Mouse (Mus musculus) cerebellum, postnatal 14 days (tissue): ENCODE measurements around the gene Dcaf4.

Experiments
- DNase-seq, 2 experiments: peaks; one replicate each; pipeline ENCODE4 v3.0.0; 2021; ENCODE audit warnings: mixed read lengths in 2 of 2

Dcaf4 gene

DNA sequence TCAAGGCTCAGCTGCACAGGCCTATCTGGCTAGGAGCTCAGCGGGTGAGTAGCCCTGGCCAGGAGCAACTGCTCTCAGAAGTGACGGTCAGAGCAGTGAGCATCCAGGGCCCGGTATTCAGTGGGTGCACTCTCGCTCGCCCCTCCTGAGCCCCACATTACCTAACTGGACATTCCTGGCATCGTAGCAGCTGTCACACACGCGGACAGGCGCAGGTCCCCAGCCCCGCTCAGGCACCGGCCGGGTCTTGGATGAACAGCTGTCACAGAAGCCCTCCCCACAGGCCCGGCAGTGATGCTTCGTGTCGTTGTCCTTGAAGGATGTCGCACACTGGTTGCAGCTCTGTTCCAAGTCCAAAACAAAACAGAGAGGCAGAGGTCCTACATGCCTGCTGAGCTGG is 31.0 kb downstream of the Dcaf4 start:
- no peak for DNase-seq

DNA sequence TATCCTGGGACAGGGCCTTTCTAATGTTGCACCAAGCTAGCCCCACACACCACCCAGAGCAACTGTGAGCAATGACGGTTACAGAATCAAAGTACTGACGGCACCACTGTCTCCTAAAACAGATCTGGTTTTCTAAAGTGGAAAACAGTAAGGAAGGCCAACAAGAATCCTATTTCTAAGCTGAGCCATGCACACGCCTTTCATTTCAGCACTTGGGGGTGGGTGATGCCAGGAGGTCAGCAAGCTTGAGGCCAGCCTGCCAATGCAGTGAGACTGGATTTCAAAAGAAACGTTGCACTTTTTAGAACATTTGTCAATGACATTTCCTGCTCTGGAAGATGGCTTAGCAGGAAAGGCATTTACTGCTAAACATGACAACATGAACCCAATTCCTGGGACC is 33.5 kb downstream of the Dcaf4 start:
- DNase-seq = no peak

DNA sequence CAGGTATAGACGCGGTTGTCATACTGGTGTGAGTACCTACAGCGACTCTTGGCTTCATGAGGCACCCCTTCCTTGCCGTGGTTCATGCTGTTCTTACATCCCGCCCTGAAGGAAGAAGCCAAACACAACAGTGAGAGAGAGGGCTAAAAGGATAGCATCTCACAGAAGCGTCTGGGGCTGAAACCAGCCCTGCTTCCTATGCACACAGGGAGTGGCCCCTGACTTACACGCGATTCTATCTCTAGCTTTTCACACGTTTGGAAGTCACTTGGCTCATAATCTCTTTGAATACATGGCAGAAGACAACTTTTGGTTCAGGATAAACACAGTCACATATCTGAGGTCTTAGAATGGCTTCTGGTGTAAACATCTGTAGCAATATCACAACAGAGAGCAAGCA is 35.3 kb downstream of the Dcaf4 start:
- no peak for DNase-seq

DNA sequence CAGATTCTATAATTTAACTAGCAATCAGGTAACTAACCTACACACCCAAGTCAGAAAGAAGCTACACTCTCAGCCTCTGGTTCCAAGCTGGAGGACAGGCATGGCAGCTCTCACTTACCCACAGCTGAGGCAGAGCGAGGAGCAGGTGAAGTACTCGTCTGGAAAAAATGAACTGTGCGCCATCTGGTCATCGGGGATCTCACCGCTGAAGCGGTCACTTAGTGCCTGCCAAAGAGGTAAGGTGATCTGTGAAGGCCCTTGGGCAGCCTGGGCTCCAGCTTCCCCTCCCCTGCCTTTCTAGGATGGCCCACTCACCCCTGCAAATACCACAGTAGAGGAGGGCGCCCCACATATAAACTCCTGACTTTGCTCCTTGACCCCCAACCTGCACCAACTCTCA is 38.2 kb downstream of the Dcaf4 start:
- peak; percentile 22 to 31 for DNase-seq

DNA sequence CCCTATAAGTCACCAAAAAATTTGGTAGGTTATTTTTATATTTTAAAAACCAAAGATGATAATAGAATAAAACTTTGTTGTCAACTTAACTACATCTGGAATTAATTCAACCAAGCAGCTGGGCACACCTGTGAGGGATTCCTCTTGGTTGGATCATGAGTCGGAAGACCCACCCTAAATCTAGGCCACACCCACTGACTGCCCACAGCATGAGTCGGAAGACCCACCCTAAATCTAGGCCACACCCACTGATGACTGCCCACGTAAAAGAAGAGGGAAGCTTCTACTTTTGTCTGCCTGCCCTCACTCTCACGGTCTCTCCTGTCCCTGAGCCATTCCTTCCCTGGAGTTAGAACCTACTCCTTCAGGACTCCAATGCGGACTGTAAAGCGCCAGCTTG is 39.9 kb downstream of the Dcaf4 start:
- DNase-seq = no peak

DNA sequence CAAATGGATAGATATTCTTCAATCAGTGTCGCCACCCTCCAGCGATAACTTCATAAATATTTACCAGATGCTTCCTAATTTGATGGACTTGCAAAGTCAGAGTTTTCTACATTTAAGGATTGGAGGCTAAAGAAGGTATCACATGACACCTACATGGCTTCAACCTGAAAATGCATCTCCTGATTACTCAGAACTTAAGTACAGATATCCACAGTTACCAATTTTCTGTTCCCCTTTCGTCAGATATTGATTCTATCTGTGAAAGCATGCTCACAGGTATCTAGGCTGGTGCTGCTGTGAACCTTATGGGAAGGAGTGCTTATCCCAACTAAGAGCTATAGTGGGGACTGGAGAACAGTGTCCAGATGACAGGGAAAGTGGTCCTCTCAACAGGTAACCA is 42.3 kb downstream of the Dcaf4 start:
- no peak for DNase-seq

DNA sequence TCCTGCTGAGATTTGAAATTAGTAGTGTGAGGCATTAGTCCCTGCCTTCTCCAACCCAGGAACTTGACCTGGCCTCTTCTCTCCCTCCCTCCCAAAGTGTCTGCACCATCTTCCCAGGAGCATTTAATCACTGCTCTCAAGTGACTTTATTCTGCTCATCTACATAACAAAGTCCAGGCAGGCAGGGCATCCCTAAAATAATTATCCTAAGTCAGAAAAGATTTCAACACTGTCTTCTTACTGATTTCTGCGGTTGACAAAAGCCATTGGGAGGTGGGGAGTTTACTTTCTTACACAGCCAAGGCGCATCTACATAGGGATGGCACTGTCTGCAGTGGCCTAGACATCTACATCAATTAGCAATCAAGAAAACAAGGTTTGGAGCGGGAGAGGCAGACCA is 49.6 kb downstream of the Dcaf4 start:
- no peak for DNase-seq

DNA sequence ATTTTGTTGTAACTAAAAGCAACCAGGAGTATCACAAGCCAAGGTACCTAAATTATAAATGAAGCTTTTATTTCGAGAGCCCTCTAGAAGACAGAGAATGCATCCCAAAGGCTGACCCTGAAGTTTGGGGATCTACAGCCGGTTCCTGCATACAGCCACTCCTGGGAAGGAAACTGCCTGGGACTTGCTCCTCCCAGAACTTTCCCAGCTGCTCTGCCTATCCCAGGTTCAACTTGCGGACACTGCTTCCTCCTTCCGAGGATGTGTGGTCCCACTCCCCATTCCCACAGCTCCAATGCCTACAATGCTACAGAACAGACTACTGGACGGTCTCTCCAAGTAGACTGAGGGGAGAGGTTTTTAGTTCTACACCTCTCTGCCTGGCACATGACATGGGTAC is 52.5 kb downstream of the Dcaf4 start:
- no peak for DNase-seq

DNA sequence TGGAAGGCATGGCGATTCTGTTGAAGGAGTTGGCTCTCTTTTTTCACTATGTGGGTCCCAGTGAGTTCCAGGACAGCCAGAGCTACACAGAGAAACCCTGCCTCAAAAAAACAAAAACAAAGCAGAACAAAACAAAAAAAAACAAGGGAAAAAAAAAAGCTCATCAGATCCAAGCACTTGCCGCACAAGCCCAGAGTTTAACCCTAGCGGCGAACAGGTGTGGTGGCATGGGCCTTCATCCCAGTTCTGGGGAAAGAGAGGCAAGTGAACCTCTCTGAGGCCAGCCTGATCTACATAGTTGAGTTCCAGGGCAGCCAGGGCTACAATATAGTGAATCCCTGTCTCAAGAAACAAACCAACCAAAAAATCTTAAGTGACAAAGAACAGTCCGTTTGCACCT is 57.2 kb downstream of the Dcaf4 start:
- DNase-seq = no peak

DNA sequence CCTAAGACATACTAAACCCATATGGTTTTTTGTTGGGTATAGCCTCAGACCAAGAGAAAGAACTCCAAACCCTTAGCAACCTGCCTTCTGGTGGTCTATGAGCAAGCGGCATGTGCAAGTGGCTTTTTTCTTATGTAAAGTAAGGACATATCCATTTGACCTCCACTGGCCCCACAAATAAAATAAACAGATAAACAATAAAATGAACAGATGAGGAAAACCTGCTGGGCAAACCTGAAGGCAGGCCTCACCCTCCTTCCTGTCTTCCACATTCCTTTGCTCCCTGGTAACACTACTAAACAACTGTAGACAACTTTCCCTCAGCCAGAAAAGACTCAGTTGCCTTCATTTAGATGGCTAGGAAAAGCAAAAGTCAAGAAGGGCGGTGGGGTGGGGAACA is 58.1 kb downstream of the Dcaf4 start:
- DNase-seq = no peak

DNA sequence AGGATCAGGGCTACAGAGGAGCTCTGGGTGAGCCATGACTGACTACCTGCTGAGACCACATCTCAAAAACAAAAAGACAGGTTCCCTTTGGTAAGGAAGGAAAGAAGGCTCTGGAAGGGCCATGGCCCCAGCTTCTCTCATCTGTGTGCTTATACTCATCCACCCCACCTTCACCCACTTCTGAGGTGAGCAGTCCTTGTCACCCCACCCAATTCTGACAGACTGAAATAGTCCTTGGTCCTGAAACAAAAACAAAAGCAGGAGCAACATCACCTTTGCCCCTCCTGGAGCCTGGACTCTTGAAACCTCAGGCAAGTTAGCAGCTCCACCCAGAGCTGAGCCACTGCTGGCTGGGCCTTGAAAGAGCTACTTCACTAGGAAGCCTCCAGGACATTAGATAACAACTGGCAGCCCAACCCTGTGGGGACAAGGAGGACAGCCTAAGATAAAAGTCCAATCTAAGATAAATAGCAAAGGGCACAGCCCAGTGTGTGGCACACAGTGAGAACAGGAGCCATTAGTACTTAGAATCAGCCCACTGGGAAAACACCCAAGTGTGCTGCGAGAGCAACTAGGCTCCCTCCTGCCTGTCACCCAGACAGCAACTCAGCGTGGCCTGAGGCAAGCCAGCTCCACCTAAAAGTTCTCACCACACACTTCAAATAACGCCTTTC is 58.8 kb downstream of the Dcaf4 start:
- DNase-seq = no peak

DNA sequence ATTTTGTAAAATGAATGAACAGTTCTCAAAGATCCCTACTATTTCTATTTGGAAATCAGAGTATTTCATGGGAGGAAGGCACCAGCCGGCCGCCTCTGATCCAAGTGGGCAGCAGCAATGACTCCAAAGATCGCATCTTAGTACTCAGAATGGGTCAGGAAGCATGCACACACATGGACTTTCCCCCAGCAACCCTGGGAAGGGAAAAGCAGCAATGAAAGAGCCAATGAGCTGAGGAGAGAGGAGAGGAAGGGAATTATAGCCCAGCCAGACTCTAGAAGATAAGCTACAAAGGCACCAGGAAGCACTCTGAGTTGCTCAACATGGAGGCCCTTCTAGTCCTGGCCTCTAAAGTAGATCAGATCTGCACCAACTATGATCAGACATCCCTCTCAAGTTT is 60.0 kb downstream of the Dcaf4 start:
- no peak for DNase-seq

DNA sequence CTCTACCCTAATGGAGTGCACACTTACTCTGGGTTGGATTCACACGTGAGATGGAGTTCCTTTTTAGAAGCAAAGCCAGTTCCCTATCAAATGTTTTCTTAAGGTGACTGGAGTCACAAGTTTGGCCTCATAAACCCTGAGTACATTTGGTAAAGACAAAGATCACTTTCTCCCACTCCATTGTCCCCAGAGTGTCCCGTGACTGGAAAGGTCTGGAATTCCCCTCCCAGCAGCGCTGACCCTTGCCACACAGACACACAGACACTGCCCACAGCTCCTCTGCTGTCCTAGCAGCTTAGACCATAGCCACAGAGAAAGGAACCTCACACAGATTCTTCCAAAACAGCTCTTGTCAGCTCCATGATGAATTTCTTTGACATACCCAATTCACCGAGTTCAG is 61.8 kb downstream of the Dcaf4 start:
- no peak for DNase-seq

DNA sequence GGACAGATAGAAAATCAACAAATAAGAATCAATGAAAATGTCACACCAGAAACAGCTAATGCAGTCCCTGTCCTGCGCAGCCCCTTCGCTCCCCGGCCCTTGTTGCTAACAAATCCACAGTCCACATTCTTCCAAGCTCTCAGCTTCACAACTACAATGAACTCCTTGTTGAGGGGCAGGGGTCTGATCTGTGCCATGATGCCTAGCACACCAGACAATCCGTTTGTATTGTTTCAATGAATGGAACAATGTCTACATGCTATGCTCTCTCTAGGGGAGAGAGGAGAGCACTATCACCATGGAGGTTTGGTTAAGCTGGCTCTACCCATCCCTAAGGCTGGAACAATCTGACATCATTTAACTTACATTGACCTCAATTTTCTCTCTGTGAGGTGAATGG is 62.5 kb downstream of the Dcaf4 start:
- no peak for DNase-seq

DNA sequence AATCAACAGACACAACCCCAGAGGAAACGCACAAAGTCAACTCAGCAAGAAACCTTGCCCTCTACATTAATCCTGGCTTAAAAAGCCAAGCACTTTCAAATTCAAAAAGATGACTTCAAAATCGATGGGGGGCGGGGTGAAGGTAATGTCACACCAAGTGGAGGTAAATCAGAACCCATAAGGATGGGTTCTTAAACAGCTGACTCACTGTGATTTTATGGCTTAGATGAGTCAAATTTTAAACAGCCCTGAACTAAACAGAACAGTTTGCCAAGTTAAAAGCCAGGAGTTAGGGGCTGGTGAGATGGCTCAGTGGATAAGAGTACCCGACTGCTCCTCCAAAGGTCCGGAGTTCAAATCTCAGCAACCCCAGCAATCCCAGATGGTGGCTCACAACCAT is 66.4 kb downstream of the Dcaf4 start:
- no peak for DNase-seq
